In genomic region chr17:24650766-24651165, GRCm38 (mm10) we compare ENCODE assay signal across 12 mouse cellular contexts. TPM values are rescaled to one million over a fixed set of nuclear protein-coding genes. Genes with fewer than 3 reads are reported as not detected.
DNase-seq lines count a peak whose midpoint lies in the region; ATAC-seq and TF ChIP-seq lines count a peak whose summit lies in the region.
"Had no signal": no experiment of that assay in that cellular context is flagged by ENCODE, and none has a peak within 500 bp of the region (broad histone marks: within the 10 kb centered on the region; RNA-seq: fewer than 3 reads in every experiment).

No protein-coding gene starts in this region.

- H3K27ac ChIP-seq in heart, embryonic 13.5 days (replicated peaks): no peak overlapping the region; the same call in 1 of the 2 replicates
- no peak overlapping the region for H3K27ac ChIP-seq in ES-Bruce4 (ENCODE audit: insufficient read depth, low read length)
- H3K27ac ChIP-seq in hindbrain, embryonic 11.5 days (ENCODE audit: low read depth, low read length): no peak overlapping the region
- H3K27ac ChIP-seq in midbrain, embryonic 10.5 days (replicated peaks): no peak overlapping the region

- no peak for ATAC-seq in heart, embryonic 13.5 days (ENCODE audit: extremely low read depth, insufficient number of reproducible peaks, low FRiP score, low TSS enrichment)
- no peak for ATAC-seq in hindbrain, embryonic 11.5 days (ENCODE audit: low FRiP score)

- no peak for TF ChIP-seq EP300 in ES-Bruce4 (IDR thresholded peaks at IDR 0.05; ENCODE audit: insufficient read depth, low read depth, low read length)

- peak overlapping the region; percentile 74; the same call in 1 of the 2 replicates for H3K4me3 ChIP-seq in heart, embryonic 13.5 days
- H3K4me3 ChIP-seq in ES-Bruce4 (ENCODE audit: low read depth, low read length): no peak overlapping the region
- peak overlapping the region; percentile 59; the same call in 1 of the 2 replicates for H3K4me3 ChIP-seq in hindbrain, embryonic 11.5 days (ENCODE audit: low read depth, low read length)
- peak overlapping the region; percentile 77; the same call in 1 of the 2 replicates for H3K4me3 ChIP-seq in midbrain, embryonic 10.5 days

- peak overlapping the region; percentile 98 for H3K4me2 ChIP-seq in heart, embryonic 13.5 days
- peak overlapping the region; percentile 100; the same call in 1 of the 2 replicates for H3K4me2 ChIP-seq in hindbrain, embryonic 11.5 days (replicated peaks; ENCODE audit: low read depth, low read length)

- H3K9ac ChIP-seq in heart, embryonic 13.5 days: peak overlapping the region; percentile 94; the same call in 1 of the 2 replicates
- peak overlapping the region; percentile 83; the same call in 1 of the 2 replicates for H3K9ac ChIP-seq in ES-Bruce4 (ENCODE audit: low read depth, poor library complexity, severe bottlenecking)
- H3K9ac ChIP-seq in hindbrain, embryonic 11.5 days (ENCODE audit: low read depth, low read length): no peak overlapping the region

- WGBS in heart, embryonic 13.5 days: 66% methylated on average over 4 of the region's 4 CpGs
- 88% methylated on average over 4 of the region's 4 CpGs for WGBS in hindbrain, embryonic 11.5 days
- WGBS in midbrain, embryonic 10.5 days: 72% methylated on average over 4 of the region's 4 CpGs

- no peaks in the 10 kb centered on the region for H3K36me3 ChIP-seq in heart, embryonic 13.5 days
- H3K36me3 ChIP-seq in ES-Bruce4 (ENCODE audit: control insufficient read depth, insufficient read depth, low read length, poor library complexity, severe bottlenecking): no peaks in the 10 kb centered on the region
- H3K36me3 ChIP-seq in hindbrain, embryonic 11.5 days (ENCODE audit: control insufficient read depth, insufficient read depth, low read length): no peaks in the 10 kb centered on the region
- no peaks in the 10 kb centered on the region for H3K36me3 ChIP-seq in midbrain, embryonic 10.5 days

- DNase-seq in heart, postnatal 4 days: no peak
- DNase-seq in hindbrain, embryonic 11.5 days (ENCODE audit: low spot score): no peak
- no peak for DNase-seq in midbrain, embryonic 10.5 days (ENCODE audit: low spot score)
- DNase-seq in MN1 (ENCODE audit: low spot score): no peak
- DNase-seq in left cerebral cortex, postnatal 25 days (ENCODE audit: low spot score in 2 of 2): no peak
- DNase-seq in spleen, postnatal 10 days (ENCODE audit: low spot score in 2 of 2): no peak
- DNase-seq: adrenal gland, adult 8-10 months had no signal

- peaks cover 35% of the 10 kb centered on the region for H3K4me1 ChIP-seq in heart, embryonic 13.5 days
- peaks cover 2% of the 10 kb centered on the region for H3K4me1 ChIP-seq in ES-Bruce4 (ENCODE audit: control insufficient read depth, insufficient read depth, low read length)
- H3K4me1 ChIP-seq in hindbrain, embryonic 11.5 days (replicated peaks; ENCODE audit: control insufficient read depth, insufficient read depth, low read length): 0 out of 2 replicates have a peak, but pooled peaks cover 5% of the 10 kb centered on the region
- peaks cover 22% of the 10 kb centered on the region for H3K4me1 ChIP-seq in midbrain, embryonic 10.5 days

- peaks cover 48% of the 10 kb centered on the region for H3K27me3 ChIP-seq in heart, embryonic 13.5 days (replicated peaks)
- H3K27me3 ChIP-seq in ES-Bruce4 (ENCODE audit: control insufficient read depth, insufficient read depth, low read length, poor library complexity, severe bottlenecking): no peaks in the 10 kb centered on the region
- H3K27me3 ChIP-seq in hindbrain, embryonic 11.5 days (ENCODE audit: control insufficient read depth, insufficient read depth, low read length): peaks cover 15% of the 10 kb centered on the region
- H3K27me3 ChIP-seq in midbrain, embryonic 10.5 days (ENCODE audit: low read depth, poor library complexity, severe bottlenecking): peaks cover 72% of the 10 kb centered on the region
- H3K27me3 ChIP-seq: limb, embryonic 15.5 days had no signal

- intact Hi-C loops in left cerebral cortex, postnatal 25 days (cut with DNase I): no loop called here

- no peaks in the 10 kb centered on the region for H3K9me3 ChIP-seq in heart, embryonic 13.5 days
- no peaks in the 10 kb centered on the region for H3K9me3 ChIP-seq in ES-Bruce4 (replicated peaks; ENCODE audit: control insufficient read depth, insufficient read depth, low read length, poor library complexity, severe bottlenecking)
- H3K9me3 ChIP-seq in hindbrain, embryonic 11.5 days (ENCODE audit: control insufficient read depth, low read length): no peaks in the 10 kb centered on the region
- H3K9me3 ChIP-seq in midbrain, embryonic 10.5 days (replicated peaks): no peaks in the 10 kb centered on the region
- H3K9me3 ChIP-seq: limb, embryonic 15.5 days had no signal

- TF ChIP-seq CTCF in ES-Bruce4 (IDR thresholded peaks at IDR 0.05; ENCODE audit: low read depth, low read length): no peak

- no peak for TF ChIP-seq POLR2A in ES-Bruce4 (IDR thresholded peaks at IDR 0.05; ENCODE audit: insufficient read depth, low read length)

RNA-seq across cellular contexts. Expression of gene Slc9a3r2, which starts 0.6 kb away (rescaled TPM):
- 46.8 and 51.1 TPM in 2 replicates for polyA plus RNA-seq in heart, embryonic 13.5 days (2015; fragmentation: Nextera tagmentation; extraction: Ambion mirVana)
- 10 to 100 TPM; 61.8 to 75.0 TPM for total RNA-seq in heart, postnatal 4 days (2021)
- 10.3 and 13.5 TPM in 2 replicates for polyA plus RNA-seq in ES-Bruce4 (2011; ENCODE audit: insufficient read depth, insufficient read length, low read depth, missing spikeins)
- 36.0 and 36.3 TPM in 2 replicates for polyA plus RNA-seq in hindbrain, embryonic 11.5 days (2014; fragmentation: Nextera tagmentation; extraction: Ambion mirVana)
- polyA plus RNA-seq in midbrain, embryonic 10.5 days (2016; fragmentation: Nextera tagmentation; extraction: Ambion mirVana): 30.2 and 33.2 TPM in 2 replicates
- total RNA-seq in left cerebral cortex, postnatal 25 days (2021): 10 to 100 TPM; 48.0 to 49.9 TPM

RNA-seq across cellular contexts. Expression of gene Npw, which starts 7.5 kb away (rescaled TPM):
- polyA plus RNA-seq in heart, embryonic 13.5 days (2015; fragmentation: Nextera tagmentation; extraction: Ambion mirVana): not detected in 2 replicates
- not detected for total RNA-seq in heart, postnatal 4 days (2021)
- polyA plus RNA-seq in ES-Bruce4 (2011; ENCODE audit: insufficient read depth, insufficient read length, low read depth, missing spikeins): 1.6 TPM in 1 of 2 replicates, not detected in the other
- not detected in 2 replicates for polyA plus RNA-seq in hindbrain, embryonic 11.5 days (2014; fragmentation: Nextera tagmentation; extraction: Ambion mirVana)
- polyA plus RNA-seq in midbrain, embryonic 10.5 days (2016; fragmentation: Nextera tagmentation; extraction: Ambion mirVana): not detected in 2 replicates
- 1 to 10 TPM in 1 of 2 experiments, not detected in 1; 1.2 TPM for total RNA-seq in left cerebral cortex, postnatal 25 days (2021)
- total RNA-seq: adrenal gland, adult 8-10 months; CH12.LX; heart, postnatal 25 days had no signal
- polyA plus RNA-seq: limb, embryonic 15.5 days had no signal

RNA-seq across cellular contexts. Expression of gene Nthl1, which starts 18.3 kb away (rescaled TPM):
- 9.6 and 9.8 TPM in 2 replicates for polyA plus RNA-seq in heart, embryonic 13.5 days (2015; fragmentation: Nextera tagmentation; extraction: Ambion mirVana)
- 1 to 10 TPM; 4.0 TPM for total RNA-seq in heart, postnatal 4 days (2021)
- 21.5 and 27.2 TPM in 2 replicates for polyA plus RNA-seq in ES-Bruce4 (2011; ENCODE audit: insufficient read depth, insufficient read length, low read depth, missing spikeins)
- polyA plus RNA-seq in hindbrain, embryonic 11.5 days (2014; fragmentation: Nextera tagmentation; extraction: Ambion mirVana): 12.0 and 16.2 TPM in 2 replicates
- 25.2 and 25.3 TPM in 2 replicates for polyA plus RNA-seq in midbrain, embryonic 10.5 days (2016; fragmentation: Nextera tagmentation; extraction: Ambion mirVana)
- 1 to 10 TPM; 3.3 to 6.5 TPM for total RNA-seq in left cerebral cortex, postnatal 25 days (2021)

RNA-seq across cellular contexts. Expression of gene Tsc2, which starts 18.3 kb away (rescaled TPM):
- 43.4 and 47.9 TPM in 2 replicates for polyA plus RNA-seq in heart, embryonic 13.5 days (2015; fragmentation: Nextera tagmentation; extraction: Ambion mirVana)
- total RNA-seq in heart, postnatal 4 days (2021): 10 to 100 TPM; 82.9 to 87.9 TPM
- polyA plus RNA-seq in ES-Bruce4 (2011; ENCODE audit: insufficient read depth, insufficient read length, low read depth, missing spikeins): 51.1 and 53.2 TPM in 2 replicates
- 46.5 and 53.6 TPM in 2 replicates for polyA plus RNA-seq in hindbrain, embryonic 11.5 days (2014; fragmentation: Nextera tagmentation; extraction: Ambion mirVana)
- 62.7 and 79.2 TPM in 2 replicates for polyA plus RNA-seq in midbrain, embryonic 10.5 days (2016; fragmentation: Nextera tagmentation; extraction: Ambion mirVana)
- total RNA-seq in left cerebral cortex, postnatal 25 days (2021): 100 to 1,000 TPM; 136 to 150 TPM

RNA-seq across cellular contexts. Expression of gene Zfp598, which starts 18.7 kb away (rescaled TPM):
- 15.1 and 15.8 TPM in 2 replicates for polyA plus RNA-seq in heart, embryonic 13.5 days (2015; fragmentation: Nextera tagmentation; extraction: Ambion mirVana)
- total RNA-seq in heart, postnatal 4 days (2021): 10 to 100 TPM; 26.0 to 26.6 TPM
- polyA plus RNA-seq in ES-Bruce4 (2011; ENCODE audit: insufficient read depth, insufficient read length, low read depth, missing spikeins): 39.0 and 42.1 TPM in 2 replicates
- 24.7 and 24.8 TPM in 2 replicates for polyA plus RNA-seq in hindbrain, embryonic 11.5 days (2014; fragmentation: Nextera tagmentation; extraction: Ambion mirVana)
- polyA plus RNA-seq in midbrain, embryonic 10.5 days (2016; fragmentation: Nextera tagmentation; extraction: Ambion mirVana): 21.7 and 24.3 TPM in 2 replicates
- total RNA-seq in left cerebral cortex, postnatal 25 days (2021): 10 to 100 TPM; 38.5 to 39.3 TPM
